Mouse (Mus musculus): Measurements from ENCODE around the gene Trim67. TPM values are rescaled to one million over a fixed set of nuclear protein-coding genes. Genes with fewer than 3 reads are reported as not detected.

Trim67 gene
- polyA plus RNA-seq, 1 experiment from 2014 or later = not detected

GRCm38 (mm10) chr8:124867126-124867525 lies 74.2 kb downstream of the Trim67 start:
- no peak for ATAC-seq (ENCODE audit: low FRiP score, low TSS enrichment)
- H3K4me2 ChIP-seq (replicated peaks; ENCODE audit: low read depth, low read length) = no peak overlapping the region
- H3K9ac ChIP-seq (ENCODE audit: low read depth, low read length) = no peak overlapping the region
- H3K27ac ChIP-seq (ENCODE audit: low read depth, low read length) = no peak overlapping the region
- 19% methylated on average over 2 of the region's 2 CpGs for WGBS
- H3K4me1 ChIP-seq (ENCODE audit: control insufficient read depth, insufficient read depth, low read length) = peaks cover 9% of the 10 kb centered on the region; the same call in 1 of the 2 replicates
- no peak overlapping the region for H3K4me3 ChIP-seq (ENCODE audit: low read length)
- H3K36me3 ChIP-seq (ENCODE audit: control insufficient read depth, insufficient read depth, low read length) = peaks cover 13% of the 10 kb centered on the region
- no peaks in the 10 kb centered on the region for H3K9me3 ChIP-seq (ENCODE audit: control insufficient read depth, low read length)
- H3K27me3 ChIP-seq (ENCODE audit: control insufficient read depth, insufficient read depth, low read length) = no peaks in the 10 kb centered on the region

- 60% methylated on average over 6 of the region's 6 CpGs for WGBS
- 0 out of 2 replicates have a peak, but pooled peaks cover 3% of the 10 kb centered on the region for H3K4me1 ChIP-seq (ENCODE audit: control insufficient read depth, insufficient read depth, low read length)
- H3K27ac ChIP-seq (ENCODE audit: low read depth, low read length) = no peak overlapping the region
- H3K9ac ChIP-seq (ENCODE audit: low read depth, low read length) = no peak overlapping the region
- H3K4me2 ChIP-seq (replicated peaks; ENCODE audit: low read depth, low read length) = no peak overlapping the region
- H3K36me3 ChIP-seq (ENCODE audit: control insufficient read depth, insufficient read depth, low read length) = peaks cover 37% of the 10 kb centered on the region
- no peak for ATAC-seq (ENCODE audit: low FRiP score, low TSS enrichment)
- H3K9me3 ChIP-seq (ENCODE audit: control insufficient read depth, low read length) = no peaks in the 10 kb centered on the region
- no peaks in the 10 kb centered on the region for H3K27me3 ChIP-seq (ENCODE audit: control insufficient read depth, insufficient read depth, low read length)
- H3K4me3 ChIP-seq (ENCODE audit: low read length) = no peak overlapping the region
These were observed 76.8 kb downstream of the Trim67 start for GRCm38 (mm10) chr8:124869708-124870107.

DNA sequence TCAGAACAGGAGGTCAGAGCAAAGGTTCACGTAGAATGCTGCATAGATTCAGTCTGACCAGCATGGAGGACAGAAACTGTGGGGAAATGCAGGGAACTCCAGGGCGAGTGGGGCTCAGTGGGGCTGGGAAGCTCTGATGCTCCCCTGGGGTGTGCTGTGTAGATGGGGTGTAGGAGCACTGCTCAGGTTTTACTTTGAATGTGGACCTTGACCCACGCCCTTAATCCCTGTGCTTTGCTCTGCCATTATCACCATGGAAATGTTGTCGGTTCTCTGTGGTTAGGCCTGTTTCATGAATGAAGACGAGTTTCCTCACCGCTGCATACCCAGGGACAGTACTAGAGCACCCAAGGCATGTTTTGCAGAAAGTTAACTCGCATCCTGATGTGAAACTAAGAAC lies 78.6 kb downstream of the Trim67 start:
- 96% methylated on average over 7 of the region's 7 CpGs for WGBS
- Histone ChIP-seq H3K4me1 (ENCODE audit: control insufficient read depth, insufficient read depth, low read length) (0 out of 2 replicates have a peak, but pooled peaks cover 3% of the 10 kb centered on the region), H3K36me3 (ENCODE audit: control insufficient read depth, insufficient read depth, low read length) (peaks cover 51% of the 10 kb centered on the region), H3K4me2 (replicated peaks; ENCODE audit: low read depth, low read length) (no peak overlapping the region), H3K9me3 (ENCODE audit: control insufficient read depth, low read length) (no peaks in the 10 kb centered on the region), H3K9ac (ENCODE audit: low read depth, low read length) (no peak overlapping the region), H3K4me3 (ENCODE audit: low read length) (no peak overlapping the region), H3K27me3 (ENCODE audit: control insufficient read depth, insufficient read depth, low read length) (no peaks in the 10 kb centered on the region), H3K27ac (ENCODE audit: low read depth, low read length) (no peak overlapping the region)
- no peak for ATAC-seq (ENCODE audit: low FRiP score, low TSS enrichment)

DNA sequence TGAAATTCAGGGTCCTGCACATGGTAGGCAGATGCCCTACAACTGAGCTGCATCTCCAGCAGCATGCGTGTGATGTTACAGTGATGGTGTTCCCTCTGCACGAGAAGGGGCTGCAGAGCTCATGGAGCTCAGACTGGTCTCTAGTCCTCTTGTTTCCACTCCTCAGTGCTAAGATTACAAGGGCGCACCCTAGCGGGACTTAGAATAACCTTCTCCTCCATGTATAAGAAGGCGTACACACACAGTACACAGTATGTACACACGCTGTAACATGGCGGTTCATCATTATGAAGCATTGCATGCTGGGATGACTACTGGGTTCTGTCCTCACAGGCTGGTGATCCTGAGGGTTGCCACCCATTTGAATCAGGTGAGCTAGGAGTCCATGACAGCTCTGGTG lies 79.2 kb downstream of the Trim67 start:
- H3K4me1 ChIP-seq (ENCODE audit: control insufficient read depth, insufficient read depth, low read length) = 0 out of 2 replicates have a peak, but pooled peaks cover 3% of the 10 kb centered on the region
- no peak overlapping the region for H3K27ac ChIP-seq (ENCODE audit: low read depth, low read length)
- H3K4me2 ChIP-seq (replicated peaks; ENCODE audit: low read depth, low read length) = no peak overlapping the region
- H3K9ac ChIP-seq (ENCODE audit: low read depth, low read length) = no peak overlapping the region
- WGBS = 93% methylated on average over 7 of the region's 7 CpGs
- peaks cover 57% of the 10 kb centered on the region for H3K36me3 ChIP-seq (ENCODE audit: control insufficient read depth, insufficient read depth, low read length)
- no peaks in the 10 kb centered on the region for H3K27me3 ChIP-seq (ENCODE audit: control insufficient read depth, insufficient read depth, low read length)
- no peak for ATAC-seq (ENCODE audit: low FRiP score, low TSS enrichment)
- H3K9me3 ChIP-seq (ENCODE audit: control insufficient read depth, low read length) = no peaks in the 10 kb centered on the region
- H3K4me3 ChIP-seq (ENCODE audit: low read length) = no peak overlapping the region

DNA sequence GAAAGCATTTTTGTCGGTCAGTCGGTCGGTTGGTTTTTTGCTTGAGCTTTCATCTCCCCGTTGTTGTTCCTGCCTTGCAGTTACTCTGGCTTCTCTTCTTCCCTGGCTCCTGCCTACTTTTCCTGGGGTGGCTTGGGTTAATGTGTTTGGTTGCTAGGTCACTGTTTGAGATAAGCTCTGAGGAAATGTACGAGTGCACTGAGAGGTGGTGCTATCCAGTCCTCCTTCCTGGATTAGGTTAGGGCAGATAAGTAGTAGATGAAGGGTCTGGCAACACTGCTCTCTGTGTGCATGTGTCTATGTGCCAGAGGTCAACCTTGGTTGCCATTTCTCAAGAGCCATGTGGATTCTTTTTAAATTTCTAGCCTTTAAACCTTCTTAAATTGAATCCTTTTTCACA lies 79.8 kb downstream of the Trim67 start:
- Histone ChIP-seq H3K27me3 (ENCODE audit: control insufficient read depth, insufficient read depth, low read length) (no peaks in the 10 kb centered on the region), H3K9ac (ENCODE audit: low read depth, low read length) (no peak overlapping the region), H3K36me3 (ENCODE audit: control insufficient read depth, insufficient read depth, low read length) (peaks cover 62% of the 10 kb centered on the region), H3K4me3 (ENCODE audit: low read length) (no peak overlapping the region), H3K27ac (ENCODE audit: low read depth, low read length) (no peak overlapping the region), H3K9me3 (ENCODE audit: control insufficient read depth, low read length) (no peaks in the 10 kb centered on the region), H3K4me1 (ENCODE audit: control insufficient read depth, insufficient read depth, low read length) (0 out of 2 replicates have a peak, but pooled peaks cover 3% of the 10 kb centered on the region), H3K4me2 (replicated peaks; ENCODE audit: low read depth, low read length) (no peak overlapping the region)
- no peak for ATAC-seq (ENCODE audit: low FRiP score, low TSS enrichment)
- WGBS = 90% methylated on average over 5 of the region's 5 CpGs

- no peaks in the 10 kb centered on the region for H3K4me1 ChIP-seq (ENCODE audit: control insufficient read depth, insufficient read depth, low read length)
- 88% methylated on average over 5 of the region's 5 CpGs for WGBS
- no peak overlapping the region for H3K27ac ChIP-seq (ENCODE audit: low read depth, low read length)
- H3K4me2 ChIP-seq (replicated peaks; ENCODE audit: low read depth, low read length) = no peak overlapping the region
- no peak for ATAC-seq (ENCODE audit: low FRiP score, low TSS enrichment)
- no peaks in the 10 kb centered on the region for H3K27me3 ChIP-seq (ENCODE audit: control insufficient read depth, insufficient read depth, low read length)
- no peak overlapping the region for H3K4me3 ChIP-seq (ENCODE audit: low read length)
- H3K9ac ChIP-seq (ENCODE audit: low read depth, low read length) = no peak overlapping the region
- no peaks in the 10 kb centered on the region for H3K9me3 ChIP-seq (ENCODE audit: control insufficient read depth, low read length)
- peaks cover 91% of the 10 kb centered on the region for H3K36me3 ChIP-seq (ENCODE audit: control insufficient read depth, insufficient read depth, low read length)
These were observed 85.2 kb downstream of the Trim67 start for GRCm38 (mm10) chr8:124878141-124878540.

DNA sequence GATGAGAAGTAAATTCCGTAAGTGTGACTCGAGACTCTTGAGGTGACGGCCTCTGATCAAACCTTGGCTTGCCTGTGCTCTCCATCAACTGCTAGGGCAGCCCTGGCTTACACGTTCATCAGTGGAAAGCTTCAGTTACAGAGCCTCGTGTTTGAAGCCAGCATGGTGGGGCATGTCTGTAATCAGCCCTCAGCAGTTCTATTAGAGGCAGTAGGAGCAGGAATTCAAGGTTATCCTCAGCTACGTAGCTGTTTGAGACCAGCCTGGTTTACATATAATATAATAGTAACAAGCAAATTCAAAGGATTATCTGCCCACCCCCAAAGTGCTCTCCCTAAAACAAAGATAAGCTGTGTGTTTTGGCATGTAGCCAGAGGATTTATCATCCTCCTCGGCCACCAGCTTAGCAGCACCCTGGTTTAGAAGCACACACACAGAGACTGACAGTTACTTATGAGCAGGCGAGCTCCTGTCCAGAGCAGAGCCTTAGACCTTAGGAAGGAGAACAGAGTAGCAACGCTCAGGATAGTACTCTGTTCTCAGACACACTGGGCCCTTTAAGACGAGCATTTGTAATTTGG lies 86.1 kb downstream of the Trim67 start:
- H3K9me3 ChIP-seq (ENCODE audit: control insufficient read depth, low read length) = no peaks in the 10 kb centered on the region
- H3K4me3 ChIP-seq (ENCODE audit: low read length) = no peak overlapping the region
- H3K9ac ChIP-seq (ENCODE audit: low read depth, low read length) = no peak overlapping the region
- H3K4me1 ChIP-seq (ENCODE audit: control insufficient read depth, insufficient read depth, low read length) = no peaks in the 10 kb centered on the region
- ATAC-seq (ENCODE audit: low FRiP score, low TSS enrichment) = no peak
- no peak overlapping the region for H3K27ac ChIP-seq (ENCODE audit: low read depth, low read length)
- no peak overlapping the region for H3K4me2 ChIP-seq (replicated peaks; ENCODE audit: low read depth, low read length)
- no peaks in the 10 kb centered on the region for H3K27me3 ChIP-seq (ENCODE audit: control insufficient read depth, insufficient read depth, low read length)
- WGBS = 80% methylated on average over 10 of the region's 10 CpGs
- peaks cover 91% of the 10 kb centered on the region for H3K36me3 ChIP-seq (ENCODE audit: control insufficient read depth, insufficient read depth, low read length)

Other genes starting within 250 kb of the Trim67 start
- 0.27 and 0.28 TPM in 2 replicates for gene Agt, start 223.4 kb upstream of the Trim67 start, polyA plus RNA-seq (2014; fragmentation: Nextera tagmentation; extraction: Ambion mirVana)
- gene Capn9, start 217.0 kb upstream of the Trim67 start, polyA plus RNA-seq (2014; fragmentation: Nextera tagmentation; extraction: Ambion mirVana) = 0.08 TPM in 1 of 2 replicates, not detected in the other
- 28.1 and 38.8 TPM in 2 replicates for gene 2310022B05Rik, start 129.7 kb upstream of the Trim67 start, polyA plus RNA-seq (2014; fragmentation: Nextera tagmentation; extraction: Ambion mirVana)
- gene Ttc13, start 71.1 kb upstream of the Trim67 start, polyA plus RNA-seq (2014; fragmentation: Nextera tagmentation; extraction: Ambion mirVana) = 36.3 and 57.1 TPM in 2 replicates
- gene Arv1, start 71.0 kb upstream of the Trim67 start, polyA plus RNA-seq (2014; fragmentation: Nextera tagmentation; extraction: Ambion mirVana) = 30.9 and 32.2 TPM in 2 replicates
- 6.2 and 6.8 TPM in 2 replicates for gene Fam89a, start 41.3 kb upstream of the Trim67 start, polyA plus RNA-seq (2014; fragmentation: Nextera tagmentation; extraction: Ambion mirVana)
- gene Gnpat, start 69.9 kb downstream of the Trim67 start, polyA plus RNA-seq (2014; fragmentation: Nextera tagmentation; extraction: Ambion mirVana) = 79.3 and 122 TPM in 2 replicates
- 47.5 and 52.9 TPM in 2 replicates for gene 2810004N23Rik, start 70.0 kb downstream of the Trim67 start, polyA plus RNA-seq (2014; fragmentation: Nextera tagmentation; extraction: Ambion mirVana)
- 5.4 and 8.1 TPM in 2 replicates for gene Exoc8, start 104.6 kb downstream of the Trim67 start, polyA plus RNA-seq (2014; fragmentation: Nextera tagmentation; extraction: Ambion mirVana)
- gene Sprtn, start 104.8 kb downstream of the Trim67 start, polyA plus RNA-seq (2014; fragmentation: Nextera tagmentation; extraction: Ambion mirVana) = 6.6 and 9.1 TPM in 2 replicates
- 15.8 and 16.0 TPM in 2 replicates for gene Egln1, start 156.2 kb downstream of the Trim67 start, polyA plus RNA-seq (2014; fragmentation: Nextera tagmentation; extraction: Ambion mirVana)
- 86.0 and 128 TPM in 2 replicates for gene Tsnax, start 219.9 kb downstream of the Trim67 start, polyA plus RNA-seq (2014; fragmentation: Nextera tagmentation; extraction: Ambion mirVana)

All from kidney, embryonic 14.5 days (tissue).